Mouse (Mus musculus) cerebellum, adult 2 months (tissue): ENCODE data around the gene Sbf1.

Experiments used
- CTCF ChIP-seq: fragments of 200-500 bp; IDR thresholded peaks from 2 replicates; pipeline ENCODE4 v1.5.1; 2011; ENCODE audit warnings: low read depth, mild to moderate bottlenecking, control low read depth, low read length, moderate library complexity, borderline replicate concordance; ENCODE audit not compliant: insufficient read depth
- POLR2A ChIP-seq: fragments of 200-500 bp; IDR thresholded peaks from 2 replicates; pipeline ENCODE4 v1.6.1; 2011; ENCODE audit warnings: low read length, control low read depth, borderline replicate concordance; ENCODE audit not compliant: insufficient read depth

DNA sequence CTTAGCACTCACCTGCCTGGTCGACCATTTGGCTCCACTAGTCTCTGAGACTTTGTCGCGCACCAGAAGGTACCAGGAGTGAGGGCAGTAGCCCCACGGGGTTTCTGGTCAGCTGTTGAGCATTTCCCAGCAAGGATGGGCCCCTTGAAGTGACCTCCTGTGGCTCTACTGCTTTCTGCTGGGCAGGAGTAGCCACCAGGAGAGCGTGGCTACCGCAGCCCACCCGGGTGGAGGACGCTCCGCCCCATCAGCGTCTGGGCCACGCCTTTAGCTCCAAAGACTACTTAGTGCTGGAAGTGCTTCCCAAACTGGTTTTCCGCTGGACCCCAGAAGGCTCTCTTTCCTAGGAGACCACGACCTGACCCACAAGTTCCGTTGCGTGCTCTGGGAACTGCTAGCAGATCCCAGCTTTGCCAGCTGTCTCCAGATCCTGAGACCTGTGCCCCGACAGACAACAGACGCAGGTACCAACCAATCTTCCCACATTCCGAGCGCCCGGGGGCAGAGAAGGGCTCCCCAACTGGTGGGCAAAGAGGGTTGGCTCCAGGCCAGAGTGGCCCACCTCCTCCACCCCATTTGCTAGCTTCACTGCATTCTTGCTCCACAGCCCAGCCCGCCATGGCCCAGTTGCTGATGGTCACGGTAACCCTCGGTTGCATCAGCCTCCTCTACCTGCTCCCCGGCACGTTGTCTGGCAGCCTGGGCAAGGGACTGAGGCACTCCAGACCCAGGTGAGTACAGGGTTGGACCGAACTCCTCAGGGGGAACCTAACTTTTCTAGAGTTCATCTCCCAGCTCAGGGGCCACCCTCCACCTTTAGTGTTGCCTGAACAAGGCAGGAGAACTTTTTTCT lies 7.8 kb upstream of the Sbf1 start, which contains the start of gene Adm2:
- TF ChIP-seq CTCF (no peak), POLR2A (no peak)
